Mouse (Mus musculus): ENCODE measurements around the gene Pfkfb2. TPM values are rescaled to one million over a fixed set of nuclear protein-coding genes. Genes with fewer than 3 reads are reported as not detected.

Pfkfb2 gene
- polyA plus RNA-seq, 2 experiments, result 1.7 to 7.2 TPM

GRCm38 (mm10) chr1:130701976-130702375, 27.1 kb downstream of the Pfkfb2 start:
- Histone ChIP-seq H3K4me3 (ENCODE audit: insufficient read depth in 1 of 2, low read depth in 2 of 2, low read length in 2 of 2) (no peak overlapping the region), H3K36me3 (replicated peaks; ENCODE audit: control insufficient read depth, insufficient read depth, low read depth) (peaks cover 73% of the 10 kb centered on the region), H3K9ac (replicated peaks) (no peak overlapping the region), H3K4me1 (replicated peaks; ENCODE audit: control insufficient read depth in 2 of 2, insufficient read depth in 2 of 2, low read length in 1 of 2) (no peaks in the 10 kb centered on the region; a peak in 1 of 4 replicates), H3K9me3 (ENCODE audit: control insufficient read depth, low read length) (no peaks in the 10 kb centered on the region), H3K4me2 (ENCODE audit: low read depth) (no peak overlapping the region), H3K27ac (no peak overlapping the region), H3K27me3 (ENCODE audit: control insufficient read depth, insufficient read depth, low read length) (no peaks in the 10 kb centered on the region)
- DNase-seq (ENCODE audit: low read depth in 3 of 3, low spot score in 3 of 3) (no peak), ATAC-seq (ENCODE audit: insufficient read depth) (no peak)
- 84% methylated on average over 11 of the region's 11 CpGs for WGBS (ENCODE audit: insufficient replicate concordance)
- TF ChIP-seq EP300 (IDR thresholded peaks at IDR 0.05; ENCODE audit: low read depth) (no peak), CTCF (IDR thresholded peaks at IDR 0.05; ENCODE audit: low read depth) (no peak)

GRCm38 (mm10) chr1:130699937-130700633, 29.0 kb downstream of the Pfkfb2 start:
- Histone ChIP-seq H3K4me3 (ENCODE audit: insufficient read depth in 1 of 2, low read depth in 2 of 2, low read length in 2 of 2) (no peak overlapping the region), H3K4me2 (ENCODE audit: low read depth) (no peak overlapping the region), H3K27ac (no peak overlapping the region), H3K9ac (replicated peaks) (no peak overlapping the region), H3K36me3 (replicated peaks; ENCODE audit: control insufficient read depth, insufficient read depth, low read depth) (peaks cover 67% of the 10 kb centered on the region), H3K9me3 (ENCODE audit: control insufficient read depth, low read length) (no peaks in the 10 kb centered on the region), H3K4me1 (replicated peaks; ENCODE audit: control insufficient read depth in 2 of 2, insufficient read depth in 2 of 2, low read length in 1 of 2) (no peaks in the 10 kb centered on the region; a peak in 1 of 4 replicates), H3K27me3 (ENCODE audit: control insufficient read depth, insufficient read depth, low read length) (no peaks in the 10 kb centered on the region)
- 80% methylated on average over 10 of the region's 10 CpGs for WGBS (ENCODE audit: insufficient replicate concordance)
- DNase-seq (ENCODE audit: low read depth in 3 of 3, low spot score in 3 of 3) (no peak), ATAC-seq (ENCODE audit: insufficient read depth) (no peak)
- TF ChIP-seq EP300 (IDR thresholded peaks at IDR 0.05; ENCODE audit: low read depth), result no peak
- no peak for TF ChIP-seq CTCF (IDR thresholded peaks at IDR 0.05; ENCODE audit: low read depth)

GRCm38 (mm10) chr1:130698601-130699000, 30.5 kb downstream of the Pfkfb2 start:
- H3K4me3 ChIP-seq (ENCODE audit: insufficient read depth in 1 of 2, low read depth in 2 of 2, low read length in 2 of 2), result no peak overlapping the region
- H3K36me3 ChIP-seq (replicated peaks; ENCODE audit: control insufficient read depth, insufficient read depth, low read depth), result peaks cover 61% of the 10 kb centered on the region
- no peaks in the 10 kb centered on the region for H3K9me3 ChIP-seq (ENCODE audit: control insufficient read depth, low read length)
- H3K9ac ChIP-seq (replicated peaks), result no peak overlapping the region
- H3K4me1 ChIP-seq (replicated peaks; ENCODE audit: control insufficient read depth in 2 of 2, insufficient read depth in 2 of 2, low read length in 1 of 2), result no peaks in the 10 kb centered on the region
- WGBS (ENCODE audit: insufficient replicate concordance), result 77% methylated on average over 5 of the region's 5 CpGs
- no peak overlapping the region for H3K27ac ChIP-seq
- no peak overlapping the region for H3K4me2 ChIP-seq (ENCODE audit: low read depth)
- DNase-seq (ENCODE audit: low read depth in 3 of 3, low spot score in 3 of 3) (no peak), ATAC-seq (ENCODE audit: insufficient read depth) (no peak)
- H3K27me3 ChIP-seq (ENCODE audit: control insufficient read depth, insufficient read depth, low read length), result no peaks in the 10 kb centered on the region
- TF ChIP-seq EP300 (IDR thresholded peaks at IDR 0.05; ENCODE audit: low read depth) (no peak), CTCF (IDR thresholded peaks at IDR 0.05; ENCODE audit: low read depth) (no peak)

GRCm38 (mm10) chr1:130683905-130684304, 45.1 kb downstream of the Pfkfb2 start:
- H3K36me3 ChIP-seq (replicated peaks; ENCODE audit: control insufficient read depth, insufficient read depth, low read depth), result no peaks in the 10 kb centered on the region
- no peaks in the 10 kb centered on the region for H3K27me3 ChIP-seq (ENCODE audit: control insufficient read depth, insufficient read depth, low read length)
- WGBS (ENCODE audit: insufficient replicate concordance), result 13% methylated on average over 1 of the region's 1 CpGs
- no peak overlapping the region for H3K4me3 ChIP-seq (ENCODE audit: insufficient read depth in 1 of 2, low read depth in 2 of 2, low read length in 2 of 2)
- no peak for TF ChIP-seq EP300 (IDR thresholded peaks at IDR 0.05; ENCODE audit: low read depth)
- TF ChIP-seq CTCF (IDR thresholded peaks at IDR 0.05; ENCODE audit: low read depth), result no peak
- H3K4me1 ChIP-seq (replicated peaks; ENCODE audit: control insufficient read depth in 2 of 2, insufficient read depth in 2 of 2, low read length in 1 of 2), result no peaks in the 10 kb centered on the region
- no peaks in the 10 kb centered on the region for H3K9me3 ChIP-seq (ENCODE audit: control insufficient read depth, low read length)
- no peak overlapping the region for H3K4me2 ChIP-seq (ENCODE audit: low read depth)
- no peak overlapping the region for H3K27ac ChIP-seq
- ATAC-seq (ENCODE audit: insufficient read depth) (no peak), DNase-seq (ENCODE audit: low read depth in 3 of 3, low spot score in 3 of 3) (no peak)
- no peak overlapping the region for H3K9ac ChIP-seq (replicated peaks)

- 56% methylated on average over 6 of the region's 6 CpGs for WGBS (ENCODE audit: insufficient replicate concordance)
- no peak for DNase-seq (ENCODE audit: low read depth in 3 of 3, low spot score in 3 of 3)
- Histone ChIP-seq H3K4me1 (replicated peaks; ENCODE audit: control insufficient read depth in 2 of 2, insufficient read depth in 2 of 2, low read length in 1 of 2) (no peaks in the 10 kb centered on the region), H3K4me2 (ENCODE audit: low read depth) (no peak overlapping the region), H3K9me3 (ENCODE audit: control insufficient read depth, low read length) (no peaks in the 10 kb centered on the region), H3K36me3 (replicated peaks; ENCODE audit: control insufficient read depth, insufficient read depth, low read depth) (no peaks in the 10 kb centered on the region), H3K27ac (no peak overlapping the region), H3K4me3 (ENCODE audit: insufficient read depth in 1 of 2, low read depth in 2 of 2, low read length in 2 of 2) (no peak overlapping the region), H3K27me3 (ENCODE audit: control insufficient read depth, insufficient read depth, low read length) (no peaks in the 10 kb centered on the region), H3K9ac (replicated peaks) (no peak overlapping the region)
- no peak for ATAC-seq (ENCODE audit: insufficient read depth)
- TF ChIP-seq EP300 (IDR thresholded peaks at IDR 0.05; ENCODE audit: low read depth), result no peak
- no peak for TF ChIP-seq CTCF (IDR thresholded peaks at IDR 0.05; ENCODE audit: low read depth)
These were observed 47.2 kb downstream of the Pfkfb2 start for GRCm38 (mm10) chr1:130681656-130682413.

All from liver, embryonic 14.5 days (tissue).